Mouse (Mus musculus) limb, embryonic 10.5 days (tissue): Measurements from ENCODE around the gene Ncor2. TPM values are rescaled to one million over a fixed set of nuclear protein-coding genes. Genes with fewer than 3 reads are reported as not detected.
A peak's percentile ranks its signal among the peaks of the same experiment; 100 is the strongest.

Experiments used
- DNase-seq: peaks from one replicate; pipeline ENCODE4 v3.0.0-alpha.2; 2017; ENCODE audit warnings: low spot score
- H3K27ac ChIP-seq: fragments of 300-500 bp; sonication (generic); 2 replicates; pipeline ENCODE4 v1.5.1; 2016; ENCODE audit warnings: mild to moderate bottlenecking
- H3K27me3 ChIP-seq: fragments of 300-500 bp; sonication (generic); 2 replicates; pipeline ENCODE4 v1.6.1; 2016; ENCODE audit warnings: low read depth, mild to moderate bottlenecking; ENCODE audit not compliant: poor library complexity, severe bottlenecking
- H3K36me3 ChIP-seq: fragments of 300-500 bp; sonication (generic); 2 replicates; pipeline ENCODE4 v1.6.1; 2016; ENCODE audit warnings: mild to moderate bottlenecking, moderate library complexity
- H3K4me1 ChIP-seq: fragments of 300-500 bp; sonication (generic); 2 replicates; pipeline ENCODE4 v1.6.1; 2016
- H3K4me3 ChIP-seq: fragments of 300-500 bp; sonication (generic); 2 replicates; pipeline ENCODE4 v1.5.1; 2016; ENCODE audit warnings: mild to moderate bottlenecking, moderate library complexity
- H3K9me3 ChIP-seq: fragments of 300-500 bp; sonication (generic); replicated peaks from 2 replicates; pipeline ENCODE4 v1.6.1; 2016; ENCODE audit warnings: mild to moderate bottlenecking
- WGBS: fragments of 180-500 bp; shearing (Covaris S2); methylation state at CpG from one replicate; pipeline ENCODE4 v1.1.7; 2016; 5-methylcytosine and 5-hydroxymethylcytosine counted together
- polyA plus RNA-seq: library from polyadenylated mRNA; unstranded; fragments of >200 nt; fragmentation: Nextera tagmentation; extraction: Ambion mirVana; gene quantifications from 2 replicates; pipeline ENCODE4 v1.2.1, GENCODE M21; 2016

Ncor2 gene
- polyA plus RNA-seq, 1 experiment from 2014 or later, result 26.8 TPM

- WGBS, result 26% methylated on average over 16 of the region's 16 CpGs
- Histone ChIP-seq H3K27me3 (no peaks in the 10 kb centered on the region), H3K27ac (peak overlapping the region; percentile 71), H3K36me3 (peaks cover 87% of the 10 kb centered on the region), H3K9me3 (no peaks in the 10 kb centered on the region), H3K4me3 (peak overlapping the region; percentile 15; the same call in 1 of the 2 replicates), H3K4me1 (peaks cover 61% of the 10 kb centered on the region)
- DNase-seq, result peak; percentile 64
Observed at GRCm38 (mm10) chr5:125068371-125068951, 110.6 kb downstream of the Ncor2 start.

- Histone ChIP-seq H3K27ac (peak overlapping the region; percentile 71), H3K4me1 (peaks cover 67% of the 10 kb centered on the region), H3K27me3 (no peaks in the 10 kb centered on the region), H3K4me3 (no peak overlapping the region), H3K36me3 (peaks cover 87% of the 10 kb centered on the region), H3K9me3 (no peaks in the 10 kb centered on the region)
- DNase-seq, result no peak
- 65% methylated on average over 14 of the region's 14 CpGs for WGBS
Observed at GRCm38 (mm10) chr5:125067673-125068072, 111.3 kb downstream of the Ncor2 start.

GRCm38 (mm10) chr5:125066479-125067471 is 112.2 kb downstream of the Ncor2 start:
- no peaks in the 10 kb centered on the region for H3K9me3 ChIP-seq
- WGBS, result 90% methylated on average over 13 of the region's 13 CpGs
- no peak overlapping the region for H3K27ac ChIP-seq
- DNase-seq, result peak; percentile 87
- H3K4me3 ChIP-seq, result no peak overlapping the region
- H3K4me1 ChIP-seq, result peaks cover 61% of the 10 kb centered on the region
- no peaks in the 10 kb centered on the region for H3K27me3 ChIP-seq
- peaks cover 85% of the 10 kb centered on the region for H3K36me3 ChIP-seq

GRCm38 (mm10) chr5:125063015-125063414 is 116.0 kb downstream of the Ncor2 start:
- Histone ChIP-seq H3K27me3 (peaks cover 4% of the 10 kb centered on the region; the same call in 1 of the 2 replicates), H3K4me3 (no peak overlapping the region), H3K9me3 (no peaks in the 10 kb centered on the region), H3K36me3 (peaks cover 76% of the 10 kb centered on the region), H3K27ac (peak overlapping the region; percentile 26; the same call in 1 of the 2 replicates), H3K4me1 (peaks cover 54% of the 10 kb centered on the region)
- WGBS, result 62% methylated on average over 17 of the region's 17 CpGs
- no peak for DNase-seq

- peaks cover 4% of the 10 kb centered on the region; the same call in 1 of the 2 replicates for H3K27me3 ChIP-seq
- H3K36me3 ChIP-seq, result peaks cover 55% of the 10 kb centered on the region
- H3K4me1 ChIP-seq, result peaks cover 85% of the 10 kb centered on the region
- peak overlapping the region; percentile 79 for H3K27ac ChIP-seq
- DNase-seq, result peak; percentile 57
- H3K4me3 ChIP-seq, result peak overlapping the region; percentile 47
- no peaks in the 10 kb centered on the region for H3K9me3 ChIP-seq
- WGBS, result 3% methylated on average over 28 of the region's 29 CpGs
Observed at GRCm38 (mm10) chr5:125058267-125058668, 120.8 kb downstream of the Ncor2 start.

GRCm38 (mm10) chr5:125057555-125058266 is 121.3 kb downstream of the Ncor2 start:
- Histone ChIP-seq H3K4me1 (peaks cover 85% of the 10 kb centered on the region), H3K4me3 (peak overlapping the region; percentile 47), H3K36me3 (peaks cover 55% of the 10 kb centered on the region), H3K27me3 (peaks cover 4% of the 10 kb centered on the region; the same call in 1 of the 2 replicates), H3K27ac (peak overlapping the region; percentile 79), H3K9me3 (no peaks in the 10 kb centered on the region)
- peak; percentile 61 for DNase-seq
- 7% methylated on average over 29 of the region's 29 CpGs for WGBS

GRCm38 (mm10) chr5:125056696-125057554 is 122.1 kb downstream of the Ncor2 start:
- no peaks in the 10 kb centered on the region for H3K9me3 ChIP-seq
- WGBS, result 2% methylated on average over 19 of the region's 19 CpGs
- H3K27me3 ChIP-seq, result peaks cover 4% of the 10 kb centered on the region; the same call in 1 of the 2 replicates
- H3K4me1 ChIP-seq, result peaks cover 88% of the 10 kb centered on the region
- H3K27ac ChIP-seq, result peak overlapping the region; percentile 79
- H3K36me3 ChIP-seq, result peaks cover 57% of the 10 kb centered on the region
- DNase-seq, result peak; percentile 68
- H3K4me3 ChIP-seq, result peak overlapping the region; percentile 47

GRCm38 (mm10) chr5:125056331-125056695 is 122.7 kb downstream of the Ncor2 start:
- H3K27me3 ChIP-seq, result peaks cover 4% of the 10 kb centered on the region; the same call in 1 of the 2 replicates
- no peaks in the 10 kb centered on the region for H3K9me3 ChIP-seq
- peaks cover 88% of the 10 kb centered on the region for H3K4me1 ChIP-seq
- H3K27ac ChIP-seq, result peak overlapping the region; percentile 79
- 16% methylated on average over 6 of the region's 6 CpGs for WGBS
- peaks cover 57% of the 10 kb centered on the region for H3K36me3 ChIP-seq
- peak; percentile 67 for DNase-seq
- H3K4me3 ChIP-seq, result peak overlapping the region; percentile 14; the same call in 1 of the 2 replicates

- H3K4me1 ChIP-seq, result peaks cover 86% of the 10 kb centered on the region
- peak overlapping the region; percentile 14; the same call in 1 of the 2 replicates for H3K4me3 ChIP-seq
- peaks cover 4% of the 10 kb centered on the region; the same call in 1 of the 2 replicates for H3K27me3 ChIP-seq
- peak overlapping the region; percentile 79 for H3K27ac ChIP-seq
- WGBS, result 34% methylated on average over 8 of the region's 8 CpGs
- no peak for DNase-seq
- no peaks in the 10 kb centered on the region for H3K9me3 ChIP-seq
- peaks cover 58% of the 10 kb centered on the region for H3K36me3 ChIP-seq
Observed at GRCm38 (mm10) chr5:125055901-125056300, 123.1 kb downstream of the Ncor2 start.

GRCm38 (mm10) chr5:125053661-125054060 is 125.4 kb downstream of the Ncor2 start:
- Histone ChIP-seq H3K36me3 (peaks cover 73% of the 10 kb centered on the region), H3K4me1 (peaks cover 63% of the 10 kb centered on the region)
- no peak for DNase-seq

GRCm38 (mm10) chr5:125052603-125053488 is 126.2 kb downstream of the Ncor2 start:
- Histone ChIP-seq H3K4me3 (no peak overlapping the region), H3K27me3 (no peaks in the 10 kb centered on the region), H3K36me3 (peaks cover 81% of the 10 kb centered on the region), H3K27ac (peak overlapping the region; percentile 33), H3K4me1 (peaks cover 55% of the 10 kb centered on the region), H3K9me3 (no peaks in the 10 kb centered on the region)
- WGBS, result 69% methylated on average over 23 of the region's 23 CpGs
- peak; percentile 37 for DNase-seq

More at GRCm38 (mm10) chr5:125053661-125054060, 125.4 kb downstream of the Ncor2 start:
- Histone ChIP-seq H3K27ac (no peak overlapping the region), H3K9me3 (no peaks in the 10 kb centered on the region), H3K4me3 (no peak overlapping the region), H3K27me3 (peaks cover 2% of the 10 kb centered on the region; the same call in 1 of the 2 replicates)
- 87% methylated on average over 7 of the region's 7 CpGs for WGBS
